Mouse (Mus musculus) thymus, postnatal 0 days (tissue): ENCODE measurements around the gene Tex48. TPM values are rescaled to one million over a fixed set of nuclear protein-coding genes. Genes with fewer than 3 reads are reported as not detected.

Experiments used
- polyA plus RNA-seq: library from polyadenylated mRNA; unstranded; fragments of >200 nt; fragmentation: Nextera tagmentation; extraction: Ambion mirVana; gene quantifications from 2 replicates; pipeline ENCODE4 v1.2.1, GENCODE M21; 2015

Tex48 gene
- polyA plus RNA-seq, 1 experiment from 2014 or later: not detected

Other genes starting within 250 kb of the Tex48 start
- gene Akna, start 219.1 kb downstream of the Tex48 start, polyA plus RNA-seq: 20.6 and 25.9 TPM in 2 replicates
- gene Whrn, start 126.4 kb downstream of the Tex48 start, polyA plus RNA-seq: 12.0 and 17.1 TPM in 2 replicates
- gene Atp6v1g1, start 77.7 kb downstream of the Tex48 start, polyA plus RNA-seq: 373 and 381 TPM in 2 replicates
- 13.7 and 14.9 TPM in 2 replicates for gene Tmem268, start 63.6 kb downstream of the Tex48 start, polyA plus RNA-seq
- gene Gm11213, start 17.2 kb downstream of the Tex48 start, polyA plus RNA-seq: not detected in 2 replicates
- gene Gm11214, start 41.0 kb upstream of the Tex48 start, polyA plus RNA-seq: not detected in 2 replicates
- 0.28 and 0.48 TPM in 2 replicates for gene Tnfsf15, start 122.7 kb upstream of the Tex48 start, polyA plus RNA-seq
- 0.57 and 0.86 TPM in 2 replicates for gene Tnfsf8, start 238.9 kb upstream of the Tex48 start, polyA plus RNA-seq